Mouse (Mus musculus): ENCODE results near the gene Hoxc11.

Hoxc11 gene

GRCm38 (mm10) chr15:102984925-102985324 is 30.7 kb downstream of the Hoxc11 start:
- DNase-seq = no peak

GRCm38 (mm10) chr15:102987124-102987833 is 33.1 kb downstream of the Hoxc11 start:
- DNase-seq = peak; percentile 86 to 87

GRCm38 (mm10) chr15:102988078-102988477 is 33.9 kb downstream of the Hoxc11 start:
- no peak for DNase-seq

- no peak for DNase-seq
Measured at GRCm38 (mm10) chr15:102990461-102991397, 36.5 kb downstream of the Hoxc11 start, which contains the start of gene Hoxc8. Gene Hoxc8, plus strand, starts transcription at chr15:102990607.

- DNase-seq = no peak
Measured at GRCm38 (mm10) chr15:102991782-102992181, 37.6 kb downstream of the Hoxc11 start.

GRCm38 (mm10) chr15:102992206-102992605 is 38.0 kb downstream of the Hoxc11 start:
- no peak for DNase-seq

- DNase-seq = no peak
Measured at GRCm38 (mm10) chr15:102992863-102993262, 38.6 kb downstream of the Hoxc11 start.

- no peak for DNase-seq
Measured at GRCm38 (mm10) chr15:102996548-102996947, 42.3 kb downstream of the Hoxc11 start.

- no peak for DNase-seq
Measured at GRCm38 (mm10) chr15:102997431-102997830, 43.2 kb downstream of the Hoxc11 start.

GRCm38 (mm10) chr15:102997939-102998355 is 43.7 kb downstream of the Hoxc11 start, which contains the start of gene Hoxc6:
Gene Hoxc6, plus strand, starts transcription at chr15:102998257.
- DNase-seq = no peak

GRCm38 (mm10) chr15:102998608-102999182 is 44.5 kb downstream of the Hoxc11 start:
- no peak for DNase-seq

GRCm38 (mm10) chr15:102999183-102999831 is 45.1 kb downstream of the Hoxc11 start:
- DNase-seq = peak; percentile 64

- no peak for DNase-seq
Measured at GRCm38 (mm10) chr15:102999955-103000354, 45.7 kb downstream of the Hoxc11 start.

- no peak for DNase-seq
Measured at GRCm38 (mm10) chr15:103000501-103000901, 46.3 kb downstream of the Hoxc11 start.

- no peak for DNase-seq
Measured at GRCm38 (mm10) chr15:103001370-103001769, 47.1 kb downstream of the Hoxc11 start.

GRCm38 (mm10) chr15:103002156-103002555 is 47.9 kb downstream of the Hoxc11 start:
- DNase-seq = no peak

GRCm38 (mm10) chr15:103002821-103003448 is 48.7 kb downstream of the Hoxc11 start:
- DNase-seq = no peak

- DNase-seq = no peak
Measured at GRCm38 (mm10) chr15:103005308-103005707, 51.1 kb downstream of the Hoxc11 start.

- no peak for DNase-seq
Measured at GRCm38 (mm10) chr15:103005797-103006196, 51.6 kb downstream of the Hoxc11 start.

- DNase-seq = no peak
Measured at GRCm38 (mm10) chr15:103006326-103006725, 52.1 kb downstream of the Hoxc11 start.

Data from lung, adult 18-20 months (tissue).